Mouse (Mus musculus): Measurements from ENCODE around the gene Intu. TPM values are rescaled to one million over a fixed set of nuclear protein-coding genes. Genes with fewer than 3 reads are reported as not detected.

The Intu gene
- polyA plus RNA-seq, 1 experiment from 2014 or later: 3.6 TPM

DNA sequence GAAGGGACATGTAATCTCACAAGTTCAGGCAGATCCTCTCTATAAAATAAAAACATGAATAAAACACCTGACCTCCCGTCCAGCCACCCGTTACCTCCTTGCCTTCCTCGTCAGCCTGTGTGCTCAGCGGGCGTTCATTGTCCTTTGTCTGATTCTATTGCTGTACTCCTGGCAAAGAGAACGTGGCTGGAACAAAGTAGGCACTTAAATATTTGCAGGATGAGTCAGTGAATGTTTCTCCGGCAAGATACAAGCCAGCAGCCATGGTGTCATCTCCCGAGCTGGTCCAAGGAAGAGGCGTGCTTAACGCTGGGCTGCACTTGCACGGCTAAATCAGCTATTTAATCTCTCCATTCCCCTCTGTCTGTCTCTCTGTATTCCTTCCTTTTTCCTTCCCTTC is 151.3 kb downstream of the Intu start:
- Histone ChIP-seq H3K27ac (ENCODE audit: low read depth, low read length) (no peak overlapping the region), H3K9me3 (ENCODE audit: control insufficient read depth, low read length) (no peaks in the 10 kb centered on the region), H3K27me3 (replicated peaks; ENCODE audit: control insufficient read depth, insufficient read depth, low read length) (no peaks in the 10 kb centered on the region), H3K4me2 (no peak overlapping the region), H3K4me1 (replicated peaks; ENCODE audit: control insufficient read depth, insufficient read depth, low read length) (peaks cover 5% of the 10 kb centered on the region; the same call in 1 of the 2 replicates), H3K9ac (ENCODE audit: low read depth, low read length) (no peak overlapping the region), H3K36me3 (ENCODE audit: control insufficient read depth, insufficient read depth, low read length) (no peaks in the 10 kb centered on the region), H3K4me3 (ENCODE audit: low read depth, low read length) (no peak overlapping the region)
- ATAC-seq (replicated peaks; ENCODE audit: low FRiP score) (no peak), DNase-seq (ENCODE audit: low spot score) (no peak)
- whole genome bisulfite sequencing: 60% methylated on average over 11 of the region's 11 CpGs

DNA sequence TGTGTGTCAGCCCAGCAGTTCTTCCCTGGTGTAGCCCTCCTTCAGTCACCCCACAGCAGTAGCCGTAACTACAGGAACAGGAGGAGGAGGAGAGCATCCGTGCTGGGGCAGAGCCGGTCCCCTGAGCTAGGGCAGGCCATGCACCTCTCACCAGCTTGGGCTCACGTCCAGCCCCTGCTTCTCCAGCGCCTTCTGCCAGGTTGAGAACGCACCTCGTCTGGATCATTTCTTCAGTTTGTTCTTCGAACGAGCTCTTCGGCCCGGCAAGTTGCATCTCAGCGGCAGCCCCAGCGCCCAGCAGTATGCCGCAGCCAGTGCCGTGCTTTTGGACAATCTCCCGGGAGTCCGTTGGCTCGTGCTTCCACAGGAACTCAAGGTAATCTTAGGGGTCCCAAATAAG is 152.1 kb downstream of the Intu start:
- DNase-seq (ENCODE audit: low spot score) (no peak), ATAC-seq (replicated peaks; ENCODE audit: low FRiP score) (no peak)
- peaks cover 5% of the 10 kb centered on the region; the same call in 1 of the 2 replicates for H3K4me1 ChIP-seq (replicated peaks; ENCODE audit: control insufficient read depth, insufficient read depth, low read length)
- no peaks in the 10 kb centered on the region for H3K27me3 ChIP-seq (replicated peaks; ENCODE audit: control insufficient read depth, insufficient read depth, low read length)
- WGBS: 83% methylated on average over 18 of the region's 18 CpGs
- no peak overlapping the region for H3K9ac ChIP-seq (ENCODE audit: low read depth, low read length)
- no peak overlapping the region for H3K27ac ChIP-seq (ENCODE audit: low read depth, low read length)
- no peaks in the 10 kb centered on the region for H3K36me3 ChIP-seq (ENCODE audit: control insufficient read depth, insufficient read depth, low read length)
- no peaks in the 10 kb centered on the region for H3K9me3 ChIP-seq (ENCODE audit: control insufficient read depth, low read length)
- H3K4me3 ChIP-seq (ENCODE audit: low read depth, low read length): no peak overlapping the region
- H3K4me2 ChIP-seq: no peak overlapping the region

DNA sequence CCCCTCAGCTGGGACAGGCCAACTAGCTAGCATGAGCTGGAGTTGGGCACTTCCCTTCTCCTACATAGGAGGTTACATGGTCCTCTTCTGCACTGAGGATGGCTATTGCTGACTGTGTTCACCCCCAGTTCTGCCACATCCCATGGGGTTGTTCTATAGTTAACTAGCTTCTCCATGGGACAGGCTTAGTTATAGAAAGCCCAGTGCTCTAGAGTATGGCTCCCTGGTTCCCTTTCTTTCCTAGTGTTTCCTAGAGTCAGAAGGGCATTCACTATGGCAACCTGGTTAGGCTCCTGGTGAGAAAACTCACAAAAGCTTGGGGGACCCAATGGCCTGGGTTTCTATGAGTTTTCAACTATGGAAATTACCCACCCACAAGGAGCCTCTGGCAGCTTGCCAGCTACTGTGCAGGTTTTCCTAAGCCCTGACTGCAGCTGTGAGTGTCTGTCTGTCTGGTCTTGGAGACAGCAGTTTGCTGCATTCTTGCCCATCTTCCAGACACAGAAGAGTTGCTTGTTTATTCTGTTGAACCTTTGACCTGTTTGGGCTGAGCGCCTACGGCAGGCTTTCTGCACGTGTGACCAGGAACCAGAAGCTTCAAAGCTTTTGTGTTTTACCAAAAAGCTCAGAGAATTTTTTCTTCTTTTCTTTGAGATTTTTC is 154.9 kb downstream of the Intu start:
- 48% methylated on average over 3 of the region's 3 CpGs for WGBS
- peaks cover 5% of the 10 kb centered on the region; the same call in 1 of the 2 replicates for H3K4me1 ChIP-seq (replicated peaks; ENCODE audit: control insufficient read depth, insufficient read depth, low read length)
- H3K27me3 ChIP-seq (replicated peaks; ENCODE audit: control insufficient read depth, insufficient read depth, low read length): no peaks in the 10 kb centered on the region
- H3K36me3 ChIP-seq (ENCODE audit: control insufficient read depth, insufficient read depth, low read length): no peaks in the 10 kb centered on the region
- ATAC-seq (replicated peaks; ENCODE audit: low FRiP score) (no peak; the same call in 1 of the 2 replicates), DNase-seq (ENCODE audit: low spot score) (no peak)
- no peaks in the 10 kb centered on the region for H3K9me3 ChIP-seq (ENCODE audit: control insufficient read depth, low read length)
- H3K27ac ChIP-seq (ENCODE audit: low read depth, low read length): no peak overlapping the region
- H3K9ac ChIP-seq (ENCODE audit: low read depth, low read length): no peak overlapping the region
- H3K4me2 ChIP-seq: no peak overlapping the region
- no peak overlapping the region for H3K4me3 ChIP-seq (ENCODE audit: low read depth, low read length)

DNA sequence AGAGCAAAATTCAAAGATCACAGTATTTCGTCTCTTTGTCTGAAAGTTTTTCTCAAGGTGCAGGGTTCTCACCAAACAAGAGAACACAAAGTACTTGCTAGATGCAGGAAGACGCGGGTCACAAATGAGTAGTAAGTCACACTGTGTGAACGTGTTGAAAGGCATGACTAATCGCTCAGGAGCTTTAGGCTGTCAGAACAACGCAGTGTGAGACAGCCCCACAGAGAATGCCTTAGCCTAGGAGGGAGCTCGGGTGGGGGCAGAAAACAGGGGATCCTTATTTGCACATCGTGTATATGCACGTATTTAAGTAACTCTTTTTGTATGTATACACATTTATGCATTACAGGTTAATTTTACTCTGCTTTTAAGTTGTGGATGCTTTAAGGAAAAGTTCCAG is 155.8 kb downstream of the Intu start:
- 61% methylated on average over 9 of the region's 9 CpGs for WGBS
- Histone ChIP-seq H3K9me3 (ENCODE audit: control insufficient read depth, low read length) (no peaks in the 10 kb centered on the region), H3K4me1 (replicated peaks; ENCODE audit: control insufficient read depth, insufficient read depth, low read length) (peaks cover 5% of the 10 kb centered on the region; the same call in 1 of the 2 replicates), H3K4me3 (ENCODE audit: low read depth, low read length) (no peak overlapping the region), H3K27ac (ENCODE audit: low read depth, low read length) (no peak overlapping the region), H3K27me3 (replicated peaks; ENCODE audit: control insufficient read depth, insufficient read depth, low read length) (no peaks in the 10 kb centered on the region), H3K9ac (ENCODE audit: low read depth, low read length) (no peak overlapping the region), H3K4me2 (no peak overlapping the region), H3K36me3 (ENCODE audit: control insufficient read depth, insufficient read depth, low read length) (no peaks in the 10 kb centered on the region)
- ATAC-seq (replicated peaks; ENCODE audit: low FRiP score): no peak
- DNase-seq (ENCODE audit: low spot score): no peak

DNA sequence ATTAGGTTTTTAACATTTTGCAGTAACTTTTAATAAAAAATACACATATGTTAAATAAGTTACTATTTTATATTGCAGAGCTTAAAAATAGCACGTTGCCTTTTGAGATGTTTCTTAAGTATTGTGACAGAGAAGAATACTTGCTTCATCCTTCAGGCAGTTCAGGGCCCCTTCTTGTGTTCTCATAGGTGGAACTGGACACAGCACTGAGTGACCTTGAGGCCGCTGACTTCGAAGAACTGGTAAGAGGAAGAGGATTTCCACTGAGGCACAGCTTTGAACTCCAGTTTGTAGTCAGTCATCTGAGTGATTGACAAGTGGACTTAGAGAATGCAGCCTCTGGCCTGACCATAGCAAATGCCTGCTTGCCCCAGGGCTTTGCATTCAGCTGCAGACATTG is 156.5 kb downstream of the Intu start:
- H3K27me3 ChIP-seq (replicated peaks; ENCODE audit: control insufficient read depth, insufficient read depth, low read length): no peaks in the 10 kb centered on the region
- H3K9me3 ChIP-seq (ENCODE audit: control insufficient read depth, low read length): no peaks in the 10 kb centered on the region
- H3K4me3 ChIP-seq (ENCODE audit: low read depth, low read length): no peak overlapping the region
- no peak for ATAC-seq (replicated peaks; ENCODE audit: low FRiP score)
- no peak overlapping the region for H3K4me2 ChIP-seq
- no peak for DNase-seq (ENCODE audit: low spot score)
- H3K4me1 ChIP-seq (replicated peaks; ENCODE audit: control insufficient read depth, insufficient read depth, low read length): peaks cover 5% of the 10 kb centered on the region; the same call in 1 of the 2 replicates
- no peak overlapping the region for H3K9ac ChIP-seq (ENCODE audit: low read depth, low read length)
- no peaks in the 10 kb centered on the region for H3K36me3 ChIP-seq (ENCODE audit: control insufficient read depth, insufficient read depth, low read length)
- no peak overlapping the region for H3K27ac ChIP-seq (ENCODE audit: low read depth, low read length)
- 83% methylated on average over 3 of the region's 3 CpGs for WGBS

DNA sequence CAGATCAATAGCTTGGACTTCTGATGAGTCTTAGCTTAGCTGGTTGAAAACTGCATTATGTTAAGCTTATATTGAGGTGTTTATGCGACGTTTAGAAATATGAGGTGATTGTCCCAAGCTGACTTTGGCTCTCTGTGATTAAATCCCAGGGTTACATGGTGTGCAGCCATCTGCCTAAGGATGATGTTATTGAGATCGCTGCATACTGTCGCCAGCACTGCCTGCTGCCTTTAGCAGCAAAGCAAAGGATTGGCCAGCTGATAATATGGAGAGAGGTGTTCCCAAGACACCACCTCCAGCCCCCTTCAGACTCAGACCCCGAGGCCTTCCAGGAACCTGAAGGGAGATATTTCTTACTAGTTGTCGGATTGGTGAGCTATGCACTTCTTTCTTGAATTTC is 160.5 kb downstream of the Intu start:
- H3K4me3 ChIP-seq (ENCODE audit: low read depth, low read length): no peak overlapping the region
- H3K36me3 ChIP-seq (ENCODE audit: control insufficient read depth, insufficient read depth, low read length): no peaks in the 10 kb centered on the region
- DNase-seq (ENCODE audit: low spot score) (no peak), ATAC-seq (replicated peaks; ENCODE audit: low FRiP score) (no peak)
- no peak overlapping the region for H3K9ac ChIP-seq (ENCODE audit: low read depth, low read length)
- no peak overlapping the region for H3K4me2 ChIP-seq
- no peaks in the 10 kb centered on the region for H3K4me1 ChIP-seq (replicated peaks; ENCODE audit: control insufficient read depth, insufficient read depth, low read length)
- no peaks in the 10 kb centered on the region for H3K27me3 ChIP-seq (replicated peaks; ENCODE audit: control insufficient read depth, insufficient read depth, low read length)
- 83% methylated on average over 6 of the region's 6 CpGs for WGBS
- no peak overlapping the region for H3K27ac ChIP-seq (ENCODE audit: low read depth, low read length)
- no peaks in the 10 kb centered on the region for H3K9me3 ChIP-seq (ENCODE audit: control insufficient read depth, low read length)

DNA sequence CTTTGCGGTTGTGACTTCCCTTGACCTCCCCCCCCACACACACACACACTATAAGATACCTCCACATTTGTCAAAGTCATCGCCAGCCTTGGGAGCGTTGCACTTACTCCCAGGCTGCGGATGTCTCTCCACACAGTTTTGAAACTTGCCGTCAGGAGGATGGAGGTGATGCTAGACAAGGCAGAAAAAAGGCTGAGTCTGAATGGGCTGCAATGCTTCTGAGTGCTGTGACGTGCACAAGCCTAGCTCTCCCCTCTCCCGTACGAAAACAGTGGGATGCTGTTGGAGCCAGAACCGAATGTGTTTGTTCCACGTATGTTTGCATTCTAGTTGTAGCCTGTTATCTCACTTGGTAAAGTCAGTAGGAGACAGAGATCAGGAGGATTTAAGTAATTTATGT is 162.3 kb downstream of the Intu start:
- Histone ChIP-seq H3K27ac (ENCODE audit: low read depth, low read length) (no peak overlapping the region), H3K4me1 (replicated peaks; ENCODE audit: control insufficient read depth, insufficient read depth, low read length) (no peaks in the 10 kb centered on the region), H3K9ac (ENCODE audit: low read depth, low read length) (no peak overlapping the region), H3K36me3 (ENCODE audit: control insufficient read depth, insufficient read depth, low read length) (no peaks in the 10 kb centered on the region), H3K4me2 (no peak overlapping the region), H3K27me3 (replicated peaks; ENCODE audit: control insufficient read depth, insufficient read depth, low read length) (no peaks in the 10 kb centered on the region), H3K4me3 (ENCODE audit: low read depth, low read length) (no peak overlapping the region), H3K9me3 (ENCODE audit: control insufficient read depth, low read length) (no peaks in the 10 kb centered on the region)
- no peak for DNase-seq (ENCODE audit: low spot score)
- ATAC-seq (replicated peaks; ENCODE audit: low FRiP score): no peak
- 69% methylated on average over 10 of the region's 10 CpGs for WGBS

DNA sequence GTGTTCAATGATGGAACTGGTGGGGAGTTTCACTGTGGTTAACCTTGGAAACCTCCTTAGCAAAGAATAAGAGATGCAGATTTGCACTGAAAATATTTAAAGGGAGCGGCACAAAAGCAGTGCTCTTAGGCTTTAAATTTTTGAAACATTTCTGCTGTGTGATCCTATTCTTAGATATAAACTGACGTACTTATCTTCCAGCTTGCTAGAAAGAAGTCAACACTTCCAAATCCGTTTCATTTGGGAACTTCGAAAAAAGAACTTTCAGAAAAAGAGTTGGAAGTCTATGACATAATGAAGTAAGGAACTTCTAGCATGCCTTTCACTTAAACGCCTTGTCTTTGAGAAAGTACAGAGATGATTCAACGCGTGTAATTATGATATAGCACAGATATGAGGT is 162.9 kb downstream of the Intu start:
- no peaks in the 10 kb centered on the region for H3K36me3 ChIP-seq (ENCODE audit: control insufficient read depth, insufficient read depth, low read length)
- no peak overlapping the region for H3K4me3 ChIP-seq (ENCODE audit: low read depth, low read length)
- 75% methylated on average over 7 of the region's 7 CpGs for WGBS
- no peak overlapping the region for H3K9ac ChIP-seq (ENCODE audit: low read depth, low read length)
- no peaks in the 10 kb centered on the region for H3K4me1 ChIP-seq (replicated peaks; ENCODE audit: control insufficient read depth, insufficient read depth, low read length)
- H3K4me2 ChIP-seq: no peak overlapping the region
- DNase-seq (ENCODE audit: low spot score) (no peak), ATAC-seq (replicated peaks; ENCODE audit: low FRiP score) (no peak)
- no peaks in the 10 kb centered on the region for H3K27me3 ChIP-seq (replicated peaks; ENCODE audit: control insufficient read depth, insufficient read depth, low read length)
- H3K27ac ChIP-seq (ENCODE audit: low read depth, low read length): no peak overlapping the region
- no peaks in the 10 kb centered on the region for H3K9me3 ChIP-seq (ENCODE audit: control insufficient read depth, low read length)

DNA sequence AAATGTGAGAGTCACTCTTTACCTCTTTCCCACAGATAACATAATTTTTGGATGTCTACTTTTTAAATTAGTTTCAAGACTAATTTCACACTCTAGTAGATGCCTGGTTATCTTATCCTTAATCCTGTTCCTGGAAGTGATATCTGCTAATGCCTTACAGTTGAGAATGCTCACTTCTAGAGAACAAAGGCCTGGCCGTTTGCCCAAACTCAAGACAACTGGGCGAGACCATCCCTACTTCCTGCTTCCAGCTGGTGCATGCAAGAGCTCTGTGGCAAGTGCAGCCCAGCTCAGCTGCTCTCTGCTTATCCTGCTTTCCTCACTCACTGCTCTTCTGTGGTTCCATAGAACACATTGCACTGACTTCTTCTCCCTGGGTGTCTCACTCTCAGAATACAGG is 163.4 kb downstream of the Intu start:
- Histone ChIP-seq H3K4me3 (ENCODE audit: low read depth, low read length) (no peak overlapping the region), H3K27ac (ENCODE audit: low read depth, low read length) (no peak overlapping the region), H3K4me1 (replicated peaks; ENCODE audit: control insufficient read depth, insufficient read depth, low read length) (no peaks in the 10 kb centered on the region), H3K36me3 (ENCODE audit: control insufficient read depth, insufficient read depth, low read length) (no peaks in the 10 kb centered on the region), H3K27me3 (replicated peaks; ENCODE audit: control insufficient read depth, insufficient read depth, low read length) (no peaks in the 10 kb centered on the region), H3K9me3 (ENCODE audit: control insufficient read depth, low read length) (no peaks in the 10 kb centered on the region), H3K4me2 (no peak overlapping the region), H3K9ac (ENCODE audit: low read depth, low read length) (no peak overlapping the region)
- 28% methylated on average over 2 of the region's 2 CpGs for WGBS
- no peak for ATAC-seq (replicated peaks; ENCODE audit: low FRiP score)
- no peak for DNase-seq (ENCODE audit: low spot score)

Measured in liver, embryonic 11.5 days (tissue).